Mouse (Mus musculus) erythroblast, embryonic 14.5 days (primary cell): ENCODE data around the gene Pycr1.

Experiments
- GATA1 ChIP-seq: IDR thresholded peaks from 2 replicates; pipeline ENCODE4 v1.6.1; 2012; ENCODE audit warnings: low read length, inconsistent platforms, mixed read lengths
- TAL1 ChIP-seq: IDR thresholded peaks from 3 replicates; pipeline ENCODE4 v1.6.1; 2012; ENCODE audit warnings: low read length, inconsistent platforms, mixed read lengths

- TF ChIP-seq GATA1: no peak
- no peak for TF ChIP-seq TAL1
These were observed 19.4 kb downstream of the Pycr1 start for GRCm38 (mm10) chr11:120623961-120624679.
